Mouse (Mus musculus): ENCODE data around the gene Il17ra.
A peak's percentile ranks its signal among the peaks of the same experiment; 100 is the strongest.

Gene Il17ra

DNA sequence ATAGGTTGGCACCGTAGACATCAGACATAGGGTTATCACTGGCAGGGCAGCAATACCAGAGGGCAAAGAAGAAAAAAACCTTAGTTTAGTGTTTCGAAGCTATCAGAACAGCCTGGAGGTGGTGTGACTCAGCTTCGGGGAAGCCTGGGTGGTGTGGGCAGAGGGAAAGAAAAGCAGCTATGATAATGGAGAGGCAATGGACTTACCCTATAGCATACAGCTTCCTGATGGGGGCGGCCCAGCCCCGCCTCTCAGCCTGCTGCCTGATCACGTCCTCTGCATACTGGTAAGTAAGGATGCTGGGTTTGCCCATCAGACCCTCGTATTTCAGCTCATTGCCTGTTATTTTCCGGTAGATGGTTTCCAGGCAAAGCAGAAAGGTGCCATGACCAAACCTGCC, 47.4 kb downstream of the Il17ra start:
- peak; percentile 23 for DNase-seq

DNA sequence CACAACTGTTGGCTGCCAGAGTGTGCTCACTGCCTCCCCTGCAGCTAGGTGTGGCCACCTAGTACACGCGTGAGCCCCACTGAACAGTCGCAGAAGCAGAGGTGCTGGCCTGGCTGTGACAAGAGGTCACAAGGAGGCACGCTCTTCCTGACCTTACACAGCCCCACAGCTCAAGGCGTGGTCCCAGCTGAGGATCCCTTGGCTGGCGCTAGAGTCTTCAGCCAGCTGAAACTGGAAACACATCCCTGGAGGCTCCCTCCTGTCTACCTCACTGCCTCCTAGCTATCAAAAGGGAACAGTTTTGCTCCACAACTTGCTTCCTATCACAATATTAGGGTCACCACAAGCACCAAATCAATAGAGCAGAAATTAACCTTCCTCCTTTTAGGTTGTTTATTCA, 48.2 kb downstream of the Il17ra start:
- no peak for DNase-seq

DNA sequence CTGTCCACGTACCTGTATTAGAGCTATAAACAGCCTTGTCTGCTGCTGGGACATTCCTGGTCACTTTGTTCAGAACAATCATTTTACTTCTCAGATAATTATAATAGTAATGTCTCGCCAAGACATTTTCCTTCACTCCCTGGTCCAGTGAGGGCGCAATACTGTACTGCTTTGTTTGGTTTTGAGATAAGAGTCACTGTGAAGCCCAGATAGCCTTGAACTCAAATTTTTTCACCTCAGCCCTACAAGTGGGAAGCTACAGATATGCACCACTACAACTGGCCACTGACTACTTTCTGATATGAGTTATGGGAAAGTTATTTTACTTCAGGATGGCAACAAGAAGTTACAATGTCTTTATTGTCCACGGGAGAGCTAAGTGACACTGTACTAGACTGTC, 53.4 kb downstream of the Il17ra start:
- DNase-seq: peak; percentile 60

- peak; percentile 50 for DNase-seq
These were observed 53.8 kb downstream of the Il17ra start for GRCm38 (mm10) chr6:120516879-120517278.

GRCm38 (mm10) chr6:120517311-120517710, 54.3 kb downstream of the Il17ra start:
- DNase-seq: no peak

- DNase-seq: no peak
These were observed 56.6 kb downstream of the Il17ra start for GRCm38 (mm10) chr6:120519647-120520046.

- no peak for DNase-seq
These were observed 61.7 kb downstream of the Il17ra start for GRCm38 (mm10) chr6:120524796-120525195.

DNA sequence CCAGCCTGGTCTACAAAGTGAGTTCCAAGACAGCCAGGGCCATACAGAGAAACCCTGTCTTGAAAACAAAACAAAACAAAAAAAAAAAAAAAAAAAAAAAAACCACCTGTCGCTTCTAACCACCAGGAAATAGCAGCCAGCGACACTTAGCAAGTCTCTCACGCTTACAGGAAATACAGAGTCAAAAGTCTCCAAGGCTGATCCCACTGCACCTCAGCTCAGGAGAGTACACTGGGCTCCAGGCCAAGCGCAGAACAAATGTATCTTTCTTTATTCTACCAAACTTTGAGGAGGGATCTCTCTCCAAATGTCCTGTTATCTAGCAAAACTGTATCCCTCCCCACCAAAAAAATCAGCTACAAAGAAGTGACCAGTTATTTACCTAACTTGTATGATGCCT, 66.1 kb downstream of the Il17ra start:
- no peak for DNase-seq

DNA sequence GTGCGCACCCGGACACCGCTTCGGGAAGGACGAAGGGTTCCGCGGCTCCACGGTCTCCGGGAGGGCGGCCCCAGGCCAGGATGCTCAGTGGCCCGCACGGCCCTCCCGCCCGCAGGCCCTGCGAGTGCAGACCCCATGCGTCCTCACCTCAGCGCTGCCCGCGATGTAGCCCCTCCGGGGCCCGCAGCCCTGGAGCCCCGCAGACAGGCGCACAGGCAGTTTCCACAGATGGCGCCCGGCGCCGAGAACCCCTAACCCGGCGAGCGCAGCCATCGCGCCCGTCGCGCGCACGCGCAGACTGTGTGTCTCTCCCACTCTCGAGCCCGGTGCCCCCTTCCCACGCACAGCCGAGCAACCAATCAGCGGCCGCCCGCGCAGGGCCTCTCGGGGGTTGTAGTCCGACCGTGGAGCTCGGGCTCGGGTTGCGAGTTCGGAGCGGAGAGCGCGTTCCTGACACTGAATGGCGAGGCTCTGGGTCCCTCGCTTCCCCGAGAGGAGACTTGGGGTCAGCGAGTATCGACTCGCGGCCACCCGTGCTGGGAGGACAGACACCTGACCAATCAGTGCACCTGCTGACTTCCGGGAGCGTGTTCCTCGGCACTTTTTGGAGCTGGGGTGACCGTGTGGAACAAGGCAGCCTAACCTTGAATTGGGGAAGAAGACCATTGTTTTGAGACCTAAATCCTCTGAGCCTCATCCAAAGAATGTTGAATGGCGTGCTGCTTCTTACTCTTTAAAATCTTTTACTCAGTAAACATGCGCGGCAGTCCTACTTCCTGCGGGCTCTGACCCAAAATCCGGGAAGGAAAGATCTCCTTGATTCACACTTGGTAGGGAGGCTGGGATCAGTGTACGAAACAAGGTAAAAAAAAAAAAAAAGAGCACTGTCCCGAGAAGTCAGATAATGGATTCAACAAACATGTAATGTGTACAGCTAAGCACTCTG, 68.2 kb downstream of the Il17ra start, which contains the start of gene Hdhd5:
Gene Hdhd5, minus strand, starts transcription at position 300 of the 946 bp plus-strand sequence.
- peak; percentile 93 for DNase-seq

GRCm38 (mm10) chr6:120532594-120532993, 69.5 kb downstream of the Il17ra start:
- no peak for DNase-seq

GRCm38 (mm10) chr6:120536337-120536736, 73.3 kb downstream of the Il17ra start:
- no peak for DNase-seq

Measured in liver (tissue).